Mouse (Mus musculus) heart, adult 2 months (tissue): ENCODE data around the gene Gsk3b. TPM values are rescaled to one million over a fixed set of nuclear protein-coding genes. Genes with fewer than 3 reads are reported as not detected.
"Not testable (repeated sequence)": the region's sequence is repeated elsewhere in the genome, so short reads cannot be mapped to it uniquely, and the experiment has no call there.

Experiments
- DNase-seq, 2 experiments: peaks; one replicate each; pipeline ENCODE4 v3.0.0; 2021
- H3K27ac ChIP-seq: fragments of 200-600 bp; 2 replicates; pipeline ENCODE4 v1.8.1; 2022
- H3K27me3 ChIP-seq: fragments of 200-500 bp; 2 replicates; pipeline ENCODE4 v1.6.1; 2012; ENCODE audit warnings: mild to moderate bottlenecking, low read length, inconsistent platforms, mixed read lengths; ENCODE audit not compliant: control insufficient read depth, insufficient read depth
- H3K36me3 ChIP-seq: fragments of 200-500 bp; 2 replicates; pipeline ENCODE4 v1.6.1; 2012; ENCODE audit warnings: low read length, inconsistent platforms; ENCODE audit not compliant: control insufficient read depth, insufficient read depth
- H3K4me1 ChIP-seq: fragments of 200-500 bp; 2 replicates; pipeline ENCODE4 v1.6.1; 2011; ENCODE audit warnings: low read length; ENCODE audit not compliant: control insufficient read depth, insufficient read depth
- H3K4me3 ChIP-seq: fragments of 200-600 bp; 2 replicates; pipeline ENCODE4 v1.8.1; 2022
- H3K79me2 ChIP-seq: fragments of 200-500 bp; replicated peaks from 2 replicates; pipeline ENCODE4 v1.6.1; 2012; ENCODE audit warnings: mild to moderate bottlenecking, inconsistent platforms, low read length, moderate library complexity, mixed read lengths; ENCODE audit not compliant: control insufficient read depth, insufficient read depth
- H3K9ac ChIP-seq: fragments of 200-500 bp; 2 replicates; pipeline ENCODE4 v1.6.1; 2012; ENCODE audit warnings: low read depth, mild to moderate bottlenecking, control low read depth, inconsistent platforms, low read length, mixed read lengths
- CTCF ChIP-seq: fragments of 200-600 bp; IDR thresholded peaks from 2 replicates; pipeline ENCODE4 v1.8.1; 2022; ENCODE audit warnings: antibody characterized with exemption, mild to moderate bottlenecking, moderate library complexity
- EP300 ChIP-seq: fragments of 200-500 bp; IDR thresholded peaks from 2 replicates; pipeline ENCODE4 v1.6.1; 2011; ENCODE audit warnings: low read depth, low read length, control low read depth; ENCODE audit not compliant: insufficient read depth
- POLR2A ChIP-seq: fragments of 200-500 bp; IDR thresholded peaks from 2 replicates; pipeline ENCODE4 v1.6.1; 2011; ENCODE audit warnings: mild to moderate bottlenecking, low read depth, low read length, control low read depth; ENCODE audit not compliant: insufficient read depth
- WGBS: fragments of 180-500 bp; shearing (Covaris S2); methylation state at CpG from one replicate; pipeline ENCODE4 v1.1.7; 2018; 5-methylcytosine and 5-hydroxymethylcytosine counted together
- intact Hi-C: fragments of 180-260 bp; cut with DNase I; formaldehyde crosslinking; loops from one replicate; pipeline ENCODE4 v1.15.1; 2025
- polyA plus RNA-seq: library from polyadenylated mRNA; depleted of rRNA; stranded (reverse); fragments of >200 nt; gene quantifications from 2 replicates; pipeline ENCODE4 v1.2.3, GENCODE M21; 2012
- total RNA-seq, 2 experiments: library from RNA; stranded (reverse); gene quantifications; 2 replicates each; pipeline ENCODE4 v1.2.3; 2021

The Gsk3b gene
- total and polyA plus RNA-seq, 3 experiments = 9.9 to 58.3 (median 48.8) TPM

DNA sequence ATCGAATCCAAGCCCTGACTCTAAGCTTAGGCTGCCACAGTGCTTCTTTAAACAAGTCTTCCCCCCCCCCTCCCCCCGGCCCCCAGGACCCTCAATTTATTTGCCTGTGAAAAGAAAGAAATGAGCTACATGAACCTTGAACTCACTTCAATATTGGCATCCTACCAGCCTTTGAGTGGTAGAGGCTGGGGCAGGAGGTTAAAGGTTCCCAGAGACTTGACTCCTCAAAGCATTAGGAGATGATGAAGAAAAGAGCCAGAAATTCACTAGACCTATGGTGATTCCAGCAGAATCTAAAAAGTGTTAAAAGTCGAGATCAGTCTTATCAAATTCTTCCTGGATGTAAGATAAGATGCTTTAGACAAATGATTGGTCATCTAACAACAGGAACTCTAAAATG, 30.0 kb upstream of the Gsk3b start:
- Histone ChIP-seq H3K27ac (no peak overlapping the region), H3K4me1 (no peaks in the 10 kb centered on the region), H3K79me2 (no peaks in the 10 kb centered on the region), H3K4me3 (no peak overlapping the region), H3K27me3 (no peaks in the 10 kb centered on the region), H3K36me3 (no peaks in the 10 kb centered on the region), H3K9ac (no peak overlapping the region)
- TF ChIP-seq POLR2A (no peak), CTCF (no peak), EP300 (no peak)
- WGBS = 72% methylated on average over 3 of the region's 3 CpGs
- intact Hi-C loops = no loop called here
- DNase-seq = no peak

DNA sequence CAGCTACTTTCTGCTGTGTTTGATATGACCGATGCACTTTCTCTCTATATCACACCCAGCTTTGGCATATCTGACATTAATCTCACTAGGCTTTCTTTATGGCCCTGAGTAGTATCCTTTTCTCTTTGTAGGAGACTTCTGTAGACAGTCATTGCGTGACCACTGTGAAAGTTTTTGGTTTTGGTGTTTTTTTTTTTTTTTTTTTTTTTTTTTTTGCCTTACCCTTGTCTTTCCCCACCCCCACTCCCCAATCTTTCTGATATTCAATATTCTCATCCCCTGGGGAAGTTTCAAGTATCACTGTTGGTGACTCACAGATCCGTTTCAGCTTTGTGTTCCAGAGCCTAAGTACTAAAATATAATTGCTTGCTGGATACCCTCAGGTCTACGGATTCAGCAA, 29.2 kb upstream of the Gsk3b start:
- intact Hi-C loops = no loop called here
- Histone ChIP-seq H3K27me3 (no peaks in the 10 kb centered on the region), H3K4me1 (no peaks in the 10 kb centered on the region), H3K9ac (no peak overlapping the region), H3K79me2 (no peaks in the 10 kb centered on the region), H3K36me3 (no peaks in the 10 kb centered on the region), H3K4me3 (no peak overlapping the region), H3K27ac (no peak overlapping the region)
- DNase-seq = no peak
- WGBS = 81% methylated on average over 4 of the region's 4 CpGs
- TF ChIP-seq EP300 (no peak), CTCF (no peak), POLR2A (no peak)

DNA sequence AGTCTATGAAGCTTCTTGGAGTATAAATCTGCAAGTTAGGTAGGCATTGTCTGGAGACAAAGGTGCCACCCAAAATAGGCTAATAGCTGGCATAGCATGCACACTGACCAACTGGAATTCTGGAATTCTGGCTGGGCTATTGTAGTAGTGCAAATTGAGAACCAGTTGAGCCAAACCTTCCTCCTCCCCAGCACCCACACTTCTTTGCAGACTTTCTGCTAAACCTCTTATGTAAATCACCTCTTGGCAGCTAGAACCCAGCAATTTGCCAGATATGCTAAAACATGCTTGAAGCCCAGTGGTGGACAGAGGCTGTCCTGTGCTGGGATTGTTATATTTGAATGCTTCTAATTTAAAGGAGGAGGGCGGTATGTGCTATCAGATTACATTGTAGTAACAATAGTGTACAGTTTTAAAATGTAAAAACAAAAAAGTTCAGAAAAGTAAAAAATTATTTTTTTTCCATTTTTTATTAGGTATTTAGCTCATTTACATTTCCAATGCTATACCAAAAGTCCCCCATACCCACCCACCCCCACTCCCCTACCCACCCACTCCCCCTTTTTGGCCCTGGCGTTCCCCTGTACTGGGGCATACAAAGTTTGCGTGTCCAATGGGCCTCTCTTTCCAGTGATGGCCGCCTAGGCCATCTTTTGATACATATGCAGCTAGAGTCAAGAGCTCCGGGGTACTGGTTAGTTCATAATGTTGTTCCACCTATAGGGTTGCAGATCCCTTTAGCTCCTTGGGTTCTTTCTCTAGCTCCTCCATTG, 14.8 kb upstream of the Gsk3b start:
- WGBS = 98% methylated on average over 1 of the region's 5 CpGs
- DNase-seq, intact Hi-C loops: not testable (repeated sequence)

DNA sequence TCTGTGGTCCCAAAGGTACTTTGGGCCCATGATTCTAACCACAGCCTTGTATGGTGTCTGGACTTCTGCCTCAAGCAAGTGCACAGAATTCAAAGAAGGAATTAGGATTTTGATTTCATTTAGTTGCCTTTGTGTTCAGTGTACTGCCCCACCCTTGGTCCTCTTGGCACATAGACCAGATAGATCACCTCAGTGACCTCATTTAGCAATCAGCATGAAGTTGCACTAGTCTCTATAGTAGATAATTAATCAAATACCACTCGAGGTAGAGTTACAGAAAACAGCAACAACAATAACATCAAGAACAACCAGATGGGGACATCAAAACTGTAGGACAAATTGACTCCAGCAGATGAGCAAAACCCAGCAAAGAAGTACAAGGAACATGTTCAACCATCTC, 8.6 kb upstream of the Gsk3b start:
- H3K9ac ChIP-seq = no peak overlapping the region
- TF ChIP-seq POLR2A (no peak), CTCF (no peak), EP300 (no peak)

More for the DNA sequence above, 14.8 kb upstream of the Gsk3b start:
- not testable (repeated sequence) for H3K4me1 ChIP-seq, H3K36me3 ChIP-seq, H3K27ac ChIP-seq, H3K4me3 ChIP-seq, H3K27me3 ChIP-seq, H3K79me2 ChIP-seq, H3K9ac ChIP-seq

DNA sequence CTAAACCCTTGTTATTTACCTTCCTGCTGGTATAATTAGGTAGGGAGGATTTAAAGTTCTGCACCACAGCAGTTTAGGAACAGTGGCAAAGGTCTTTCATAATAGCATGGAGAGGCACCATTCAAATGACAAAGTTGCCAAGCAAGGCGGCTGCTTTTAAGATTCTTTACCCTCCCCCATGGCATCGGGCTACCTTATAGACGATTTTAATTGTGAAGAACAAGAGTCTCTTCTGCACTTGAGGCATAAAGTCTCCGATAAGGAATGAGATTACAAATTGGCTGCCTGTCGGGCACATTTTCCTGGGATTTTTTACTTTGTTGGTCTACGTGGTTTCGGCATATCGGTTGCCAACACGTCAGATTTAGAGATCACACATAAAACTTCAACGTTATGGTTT, 1.6 kb upstream of the Gsk3b start:
- no peak for TF ChIP-seq POLR2A
- no peak for TF ChIP-seq EP300
- no peaks in the 10 kb centered on the region for H3K27me3 ChIP-seq
- no peak overlapping the region; the same call in 1 of the 2 replicates for H3K27ac ChIP-seq
- 49% methylated on average over 10 of the region's 10 CpGs for WGBS
- H3K79me2 ChIP-seq = no peaks in the 10 kb centered on the region; the same call in 1 of the 2 replicates
- no peaks in the 10 kb centered on the region for H3K36me3 ChIP-seq
- H3K9ac ChIP-seq = no peak overlapping the region
- no peak for DNase-seq
- peak overlapping the region; percentile 92 for H3K4me3 ChIP-seq
- intact Hi-C loops = no loop called here
- H3K4me1 ChIP-seq = no peaks in the 10 kb centered on the region

More for the DNA sequence above, 8.6 kb upstream of the Gsk3b start:
- 68% methylated on average over 1 of the region's 1 CpGs for WGBS
- no peak overlapping the region for H3K4me3 ChIP-seq
- H3K4me1 ChIP-seq = no peaks in the 10 kb centered on the region
- H3K36me3 ChIP-seq = no peaks in the 10 kb centered on the region
- no peaks in the 10 kb centered on the region for H3K27me3 ChIP-seq
- H3K79me2 ChIP-seq = no peaks in the 10 kb centered on the region
- intact Hi-C loops = no loop called here
- DNase-seq = no peak
- H3K27ac ChIP-seq = no peak overlapping the region

DNA sequence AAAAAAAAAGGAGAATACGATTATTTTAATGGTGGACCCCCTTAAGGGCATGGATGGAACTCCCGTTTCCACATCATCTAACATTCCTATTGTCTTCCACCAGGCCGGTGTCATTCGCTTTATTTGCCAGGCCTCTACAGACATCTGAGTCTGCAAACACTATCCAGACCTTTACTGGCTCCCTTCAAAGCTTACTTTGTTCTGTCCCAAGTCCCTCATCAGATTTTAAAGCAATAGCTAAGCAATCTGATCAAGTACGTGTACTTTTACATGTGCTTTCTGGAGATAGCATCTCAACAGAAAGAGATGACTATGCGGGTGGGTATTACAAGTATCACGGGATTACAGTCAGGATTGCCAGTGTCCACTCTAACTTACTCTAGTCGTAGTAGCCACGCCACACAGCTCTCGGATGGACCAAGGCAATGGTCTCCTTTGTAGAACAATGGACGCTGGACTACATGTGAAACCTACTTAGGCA, 1.1 kb upstream of the Gsk3b start:
- intact Hi-C loops = loop anchor here (1.0 to 2.0 kb wide), 4 partner anchors 93 to 403 kb away; partner anchors contain the start of gene Lrrc58
- Histone ChIP-seq H3K36me3 (no peaks in the 10 kb centered on the region; the same call in 1 of the 2 replicates), H3K4me1 (no peaks in the 10 kb centered on the region), H3K79me2 (no peaks in the 10 kb centered on the region; the same call in 1 of the 2 replicates), H3K9ac (peak overlapping the region; percentile 86), H3K4me3 (peak overlapping the region; percentile 92), H3K27ac (peak overlapping the region; percentile 97), H3K27me3 (no peaks in the 10 kb centered on the region)
- TF ChIP-seq EP300 (no peak), CTCF (peak; percentile 20; the same call in 1 of the 2 replicates)
- 6% methylated on average over 11 of the region's 11 CpGs for WGBS
- DNase-seq = no peak
